Mouse (Mus musculus): ENCODE measurements around the gene Inf2.
A peak's percentile ranks its signal among the peaks of the same experiment; 100 is the strongest.

The Inf2 gene

GRCm38 (mm10) chr12:112628197-112628596, 39.6 kb downstream of the Inf2 start:
- no peak for DNase-seq

- DNase-seq = peak; percentile 84 to 85
Observed at GRCm38 (mm10) chr12:112628928-112629721, 40.5 kb downstream of the Inf2 start.

- no peak for DNase-seq
Observed at GRCm38 (mm10) chr12:112630029-112630428, 41.4 kb downstream of the Inf2 start.

GRCm38 (mm10) chr12:112630796-112631195, 42.2 kb downstream of the Inf2 start:
- no peak for DNase-seq

GRCm38 (mm10) chr12:112631472-112631871, 42.9 kb downstream of the Inf2 start:
- DNase-seq = no peak

- peak in 1 of 2 experiments; percentile 54 for DNase-seq
Observed at GRCm38 (mm10) chr12:112632084-112632777, 43.6 kb downstream of the Inf2 start.

GRCm38 (mm10) chr12:112632907-112633306, 44.3 kb downstream of the Inf2 start:
- DNase-seq = peak; percentile 54 to 55

GRCm38 (mm10) chr12:112633686-112634085, 45.1 kb downstream of the Inf2 start:
- peak in 1 of 2 experiments; percentile 38 for DNase-seq

GRCm38 (mm10) chr12:112639526-112639925, 50.9 kb downstream of the Inf2 start:
- no peak for DNase-seq

- DNase-seq = no peak
Observed at GRCm38 (mm10) chr12:112643126-112643525, 54.5 kb downstream of the Inf2 start.

- DNase-seq = peak; percentile 99 to 100
Observed at GRCm38 (mm10) chr12:112644180-112644854, 55.7 kb downstream of the Inf2 start, which contains the start of gene Siva1. TSS of gene Siva1 (plus strand) at chr12:112644679.

GRCm38 (mm10) chr12:112644855-112645506, 56.4 kb downstream of the Inf2 start:
- peak; percentile 53 to 58 for DNase-seq

- DNase-seq = no peak
Observed at GRCm38 (mm10) chr12:112646139-112646538, 57.6 kb downstream of the Inf2 start.

GRCm38 (mm10) chr12:112648081-112648480, 59.5 kb downstream of the Inf2 start:
- DNase-seq = no peak

GRCm38 (mm10) chr12:112651778-112652439, 63.3 kb downstream of the Inf2 start:
- DNase-seq = no peak

- DNase-seq = peak; percentile 84 to 90
Observed at GRCm38 (mm10) chr12:112653157-112653824, 64.7 kb downstream of the Inf2 start.

- no peak for DNase-seq
Observed at GRCm38 (mm10) chr12:112654076-112654475, 65.5 kb downstream of the Inf2 start.

GRCm38 (mm10) chr12:112658619-112659018, 70.0 kb downstream of the Inf2 start:
- peak in 1 of 2 experiments; percentile 63 for DNase-seq

- DNase-seq = peak; percentile 80 to 85
Observed at GRCm38 (mm10) chr12:112659109-112659508, 70.5 kb downstream of the Inf2 start.

- DNase-seq = peak; percentile 82 to 92
Observed at GRCm38 (mm10) chr12:112660576-112661326, 72.2 kb downstream of the Inf2 start.

GRCm38 (mm10) chr12:112661327-112661605, 72.7 kb downstream of the Inf2 start:
- DNase-seq = no peak

Data from lung, postnatal 4 days (tissue).